Mouse (Mus musculus) embryonic facial prominence, embryonic 15.5 days (tissue): ENCODE measurements at regions not wholly inside any gene's neighbourhood (a gene's known extent, or its start where the extent isn't known, plus 50 kb on each side); places are given as distances from the start of the nearest gene placed in this dataset.
A peak's percentile ranks its signal among the peaks of the same experiment; 100 is the strongest.
"Not testable (repeated sequence)": the region's sequence is repeated elsewhere in the genome, so short reads cannot be mapped to it uniquely, and the experiment has no call there.

Source experiments
- ATAC-seq: fragments of 200-750 bp; cut with Nextera tagmentation; 2 replicates; pipeline ENCODE4 v1.8.0; 2017; ENCODE audit warnings: low read depth, moderate TSS enrichment; ENCODE audit not compliant: insufficient number of reproducible peaks, low FRiP score, low TSS enrichment
- H3K27ac ChIP-seq: fragments of 300-500 bp; sonication (generic); replicated peaks from 2 replicates; pipeline ENCODE4 v1.5.1; 2015; ENCODE audit warnings: mild to moderate bottlenecking, inconsistent platforms
- H3K27me3 ChIP-seq: fragments of 300-500 bp; sonication (generic); 2 replicates; pipeline ENCODE4 v1.6.1; 2015; ENCODE audit warnings: inconsistent platforms
- H3K36me3 ChIP-seq: fragments of 300-500 bp; sonication (generic); 2 replicates; pipeline ENCODE4 v1.6.1; 2015; ENCODE audit warnings: mild to moderate bottlenecking, inconsistent platforms
- H3K4me1 ChIP-seq: fragments of 300-500 bp; sonication (generic); 2 replicates; pipeline ENCODE4 v1.6.1; 2015; ENCODE audit warnings: inconsistent platforms
- H3K4me2 ChIP-seq: fragments of 300-500 bp; sonication (generic); replicated peaks from 2 replicates; pipeline ENCODE4 v1.6.1; 2015; ENCODE audit warnings: mild to moderate bottlenecking, inconsistent platforms
- H3K4me3 ChIP-seq: fragments of 300-500 bp; sonication (generic); replicated peaks from 2 replicates; pipeline ENCODE4 v1.5.1; 2015; ENCODE audit warnings: mild to moderate bottlenecking, inconsistent platforms
- H3K9ac ChIP-seq: fragments of 300-500 bp; sonication (generic); 2 replicates; pipeline ENCODE4 v1.6.1; 2015; ENCODE audit warnings: inconsistent platforms
- H3K9me3 ChIP-seq: fragments of 300-500 bp; sonication (generic); replicated peaks from 2 replicates; pipeline ENCODE4 v1.6.1; 2016; ENCODE audit warnings: inconsistent platforms
- WGBS: fragments of 180-500 bp; shearing (Covaris S2); methylation state at CpG from one replicate; pipeline ENCODE4 v1.1.7; 2015; 5-methylcytosine and 5-hydroxymethylcytosine counted together

DNA sequence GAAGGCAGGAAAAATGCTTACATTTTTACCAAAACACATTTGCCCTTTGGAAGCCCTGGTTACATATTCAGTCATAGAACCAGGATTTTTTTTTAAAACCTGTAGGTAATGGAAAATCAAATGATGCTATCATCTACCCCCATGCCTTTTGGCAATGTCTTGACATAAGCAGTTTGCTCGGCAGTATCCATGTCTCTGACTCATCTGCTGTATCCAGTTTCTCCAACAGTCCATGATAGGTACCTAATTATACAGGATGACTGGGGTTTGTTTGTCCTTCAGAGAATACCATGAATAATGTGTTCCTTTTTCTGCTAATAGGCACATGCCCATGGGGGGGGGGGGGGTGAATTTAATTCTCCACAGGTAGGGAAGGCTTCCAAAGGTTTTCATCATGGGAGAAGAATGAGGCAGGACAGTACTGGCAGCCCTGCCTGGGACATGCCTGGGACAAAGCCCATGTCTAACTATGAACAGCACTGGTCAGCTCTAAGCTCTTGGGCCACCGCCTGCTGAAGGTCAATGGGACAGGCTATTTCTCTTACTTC is 122.9 kb downstream of the Cand1 start:
- Histone ChIP-seq H3K27ac (no peak overlapping the region), H3K9ac (no peak overlapping the region), H3K9me3 (no peaks in the 10 kb centered on the region), H3K4me3 (no peak overlapping the region), H3K4me2 (no peak overlapping the region), H3K27me3 (no peaks in the 10 kb centered on the region), H3K36me3 (no peaks in the 10 kb centered on the region), H3K4me1 (no peaks in the 10 kb centered on the region)
- WGBS: 52% methylated on average over 2 of the region's 2 CpGs
- no peak for ATAC-seq

DNA sequence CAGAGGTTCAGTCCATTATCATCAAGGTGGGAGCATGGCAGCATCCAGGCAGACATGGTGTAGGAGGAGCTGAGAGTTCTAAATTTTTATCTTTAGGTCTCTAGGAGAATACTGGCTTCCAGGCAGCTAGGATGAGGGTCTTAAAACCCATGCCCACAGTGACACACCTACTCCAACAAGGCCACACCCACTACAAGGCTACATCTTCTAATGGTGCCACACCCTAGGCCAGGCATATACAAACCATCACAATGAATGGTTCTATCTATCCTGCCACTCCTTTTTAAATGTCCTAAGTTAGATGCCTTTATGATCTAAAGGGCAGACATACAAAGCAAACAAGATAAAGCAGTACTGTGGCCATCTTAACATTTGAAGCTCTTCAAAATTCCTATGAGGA is 124.7 kb downstream of the Cand1 start:
- not testable (repeated sequence) for H3K27me3 ChIP-seq, H3K4me1 ChIP-seq, H3K4me3 ChIP-seq, H3K36me3 ChIP-seq, ATAC-seq, H3K9me3 ChIP-seq, H3K9ac ChIP-seq, H3K27ac ChIP-seq, H3K4me2 ChIP-seq

DNA sequence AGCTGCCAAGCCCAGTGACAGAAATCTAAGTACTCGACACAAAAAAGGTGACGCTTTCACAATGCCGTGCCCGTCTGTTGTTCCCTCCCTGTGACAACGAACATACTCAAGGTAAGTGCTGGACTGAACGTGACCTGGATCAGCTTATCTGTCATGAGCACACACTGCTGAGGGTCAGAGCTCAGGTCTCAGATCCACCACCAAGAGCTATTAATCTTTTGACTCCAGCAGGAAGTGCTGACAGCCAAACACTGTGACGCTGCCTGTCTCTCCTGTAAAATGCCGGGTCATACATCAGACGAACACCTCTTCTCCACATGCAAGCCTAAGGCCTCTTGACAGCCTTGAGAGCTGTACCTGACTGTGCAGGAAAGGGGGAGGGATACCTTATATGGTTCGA is 125.2 kb downstream of the Cand1 start:
- H3K4me1 ChIP-seq: peaks cover 3% of the 10 kb centered on the region
- no peak for ATAC-seq
- no peaks in the 10 kb centered on the region for H3K9me3 ChIP-seq
- H3K27me3 ChIP-seq: no peaks in the 10 kb centered on the region
- no peak overlapping the region for H3K27ac ChIP-seq
- 57% methylated on average over 10 of the region's 10 CpGs for WGBS
- no peaks in the 10 kb centered on the region for H3K36me3 ChIP-seq
- H3K9ac ChIP-seq: no peak overlapping the region
- H3K4me2 ChIP-seq: no peak overlapping the region
- no peak overlapping the region for H3K4me3 ChIP-seq

DNA sequence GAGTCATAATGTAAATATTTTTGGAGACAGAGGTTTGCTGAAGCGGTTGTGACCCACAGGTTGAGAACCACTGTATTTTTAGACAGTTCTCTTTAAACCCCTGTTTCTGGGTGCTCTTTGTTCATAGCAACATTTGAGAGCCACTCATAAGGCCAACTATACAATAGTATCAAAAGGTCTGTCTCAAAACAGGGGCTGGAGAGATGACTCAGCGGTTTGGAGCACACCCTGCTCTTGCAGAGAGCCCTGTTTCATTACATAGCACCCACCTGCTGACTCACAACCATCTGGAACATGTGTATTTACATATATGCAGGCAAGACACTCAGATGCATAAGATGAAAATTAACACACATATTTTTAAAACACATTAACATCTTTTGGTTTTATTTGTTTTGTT is 128.0 kb downstream of the Cand1 start:
- H3K4me1 ChIP-seq: peaks cover 3% of the 10 kb centered on the region
- H3K4me2 ChIP-seq: no peak overlapping the region
- H3K9me3 ChIP-seq: no peaks in the 10 kb centered on the region
- H3K4me3 ChIP-seq: no peak overlapping the region
- H3K27ac ChIP-seq: no peak overlapping the region
- no peak for ATAC-seq
- H3K9ac ChIP-seq: no peak overlapping the region
- H3K36me3 ChIP-seq: no peaks in the 10 kb centered on the region
- H3K27me3 ChIP-seq: no peaks in the 10 kb centered on the region
- WGBS: 74% methylated on average over 2 of the region's 2 CpGs

DNA sequence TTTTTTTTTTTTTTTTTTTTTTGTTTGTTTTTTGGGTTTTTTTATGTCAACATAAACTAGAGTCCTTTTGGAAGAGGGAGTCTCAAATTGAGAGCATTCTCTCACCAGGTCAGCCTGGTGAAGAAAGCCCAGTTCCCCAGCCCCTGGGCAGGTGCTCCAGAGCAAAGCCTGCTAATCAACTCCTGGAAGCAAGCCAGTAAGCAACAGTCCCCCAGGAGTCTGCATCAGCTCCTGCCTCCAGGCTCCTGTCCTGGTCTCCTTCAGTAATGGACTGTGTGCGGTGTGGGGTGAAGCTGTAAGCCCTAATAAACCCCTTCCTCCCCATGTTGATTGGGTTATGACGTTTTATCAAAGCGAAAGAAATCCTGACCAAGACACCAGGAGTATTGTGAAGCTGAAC is 128.4 kb downstream of the Cand1 start:
- no peaks in the 10 kb centered on the region for H3K36me3 ChIP-seq
- H3K9me3 ChIP-seq: no peaks in the 10 kb centered on the region
- H3K27me3 ChIP-seq: no peaks in the 10 kb centered on the region
- no peak overlapping the region for H3K27ac ChIP-seq
- no peak overlapping the region for H3K4me2 ChIP-seq
- ATAC-seq: no peak
- no peak overlapping the region for H3K9ac ChIP-seq
- WGBS: 63% methylated on average over 3 of the region's 3 CpGs
- H3K4me3 ChIP-seq: no peak overlapping the region
- H3K4me1 ChIP-seq: peaks cover 3% of the 10 kb centered on the region

DNA sequence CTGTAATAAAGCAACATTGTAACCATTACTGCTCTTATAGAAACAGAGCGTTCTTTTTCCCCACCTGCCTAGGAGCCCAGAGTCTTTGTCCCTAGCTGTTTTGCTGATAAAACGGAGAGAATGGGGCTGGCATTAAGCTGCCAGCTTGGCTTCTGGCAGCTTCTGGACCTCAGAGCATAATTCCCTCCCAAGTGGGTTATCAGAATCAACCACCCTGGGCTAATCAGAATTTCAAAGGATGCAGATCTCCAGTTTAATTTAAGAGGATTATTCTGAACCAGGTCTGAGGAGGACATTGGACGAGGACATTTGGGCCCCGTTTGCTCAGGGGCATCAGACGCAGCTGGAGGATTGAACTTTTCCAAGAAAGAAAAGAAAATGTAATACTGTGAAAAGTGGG is 129.2 kb downstream of the Cand1 start:
- H3K4me3 ChIP-seq: no peak overlapping the region
- peaks cover 3% of the 10 kb centered on the region for H3K4me1 ChIP-seq
- no peak overlapping the region for H3K4me2 ChIP-seq
- no peaks in the 10 kb centered on the region for H3K9me3 ChIP-seq
- no peaks in the 10 kb centered on the region for H3K36me3 ChIP-seq
- no peaks in the 10 kb centered on the region for H3K27me3 ChIP-seq
- WGBS: 38% methylated on average over 5 of the region's 5 CpGs
- no peak for ATAC-seq
- no peak overlapping the region for H3K9ac ChIP-seq
- no peak overlapping the region for H3K27ac ChIP-seq

DNA sequence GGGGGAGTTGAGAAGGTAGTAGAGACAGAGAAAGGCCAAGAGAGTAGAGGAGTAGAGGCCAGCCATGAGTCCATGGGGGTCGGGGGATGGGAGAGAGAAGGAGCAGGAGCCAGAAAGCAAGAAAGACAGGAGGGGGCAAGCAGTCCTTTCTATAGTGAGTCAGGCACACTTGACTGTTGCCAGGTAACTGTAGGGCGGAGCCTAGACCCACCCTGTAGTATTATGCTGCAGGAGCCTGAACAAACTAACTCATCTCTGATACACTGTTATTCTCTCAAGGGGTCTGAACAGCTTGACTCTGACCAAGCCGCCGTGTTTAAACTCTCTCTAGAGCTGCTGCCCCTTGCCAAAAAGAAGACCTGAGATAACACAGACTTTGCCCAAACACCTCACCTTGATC is 130.6 kb downstream of the Cand1 start:
- Histone ChIP-seq H3K4me2 (no peak overlapping the region), H3K36me3 (no peaks in the 10 kb centered on the region), H3K9me3 (no peaks in the 10 kb centered on the region), H3K9ac (no peak overlapping the region), H3K4me3 (no peak overlapping the region), H3K27ac (no peak overlapping the region), H3K4me1 (peaks cover 3% of the 10 kb centered on the region), H3K27me3 (no peaks in the 10 kb centered on the region)
- ATAC-seq: no peak
- 79% methylated on average over 4 of the region's 4 CpGs for WGBS

DNA sequence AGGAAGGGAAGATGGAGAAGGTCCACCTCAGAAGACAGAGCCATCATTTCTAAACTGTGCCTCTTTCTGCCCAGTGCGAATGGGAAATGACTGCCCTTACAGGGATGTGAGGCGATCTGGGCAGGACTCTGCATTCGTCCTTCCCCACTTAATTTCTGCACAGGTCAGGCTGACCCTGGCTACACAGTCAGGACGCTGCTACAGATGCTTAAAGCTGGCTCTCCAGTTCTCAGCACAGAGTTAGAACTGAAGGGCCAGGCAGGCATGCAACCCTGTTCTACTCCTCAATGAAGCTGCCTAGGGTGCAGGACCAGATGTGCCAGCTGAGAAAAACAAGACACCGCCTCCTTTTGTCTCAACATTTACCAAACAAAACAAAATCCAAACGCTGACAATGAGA is 132.1 kb downstream of the Cand1 start:
- 51% methylated on average over 6 of the region's 6 CpGs for WGBS
- no peaks in the 10 kb centered on the region for H3K27me3 ChIP-seq
- no peak overlapping the region for H3K4me2 ChIP-seq
- no peaks in the 10 kb centered on the region for H3K36me3 ChIP-seq
- H3K9me3 ChIP-seq: 0 out of 2 replicates have a peak, but pooled peaks cover 4% of the 10 kb centered on the region
- H3K4me1 ChIP-seq: peaks cover 3% of the 10 kb centered on the region
- H3K4me3 ChIP-seq: no peak overlapping the region
- H3K9ac ChIP-seq: no peak overlapping the region
- ATAC-seq: no peak
- H3K27ac ChIP-seq: no peak overlapping the region

DNA sequence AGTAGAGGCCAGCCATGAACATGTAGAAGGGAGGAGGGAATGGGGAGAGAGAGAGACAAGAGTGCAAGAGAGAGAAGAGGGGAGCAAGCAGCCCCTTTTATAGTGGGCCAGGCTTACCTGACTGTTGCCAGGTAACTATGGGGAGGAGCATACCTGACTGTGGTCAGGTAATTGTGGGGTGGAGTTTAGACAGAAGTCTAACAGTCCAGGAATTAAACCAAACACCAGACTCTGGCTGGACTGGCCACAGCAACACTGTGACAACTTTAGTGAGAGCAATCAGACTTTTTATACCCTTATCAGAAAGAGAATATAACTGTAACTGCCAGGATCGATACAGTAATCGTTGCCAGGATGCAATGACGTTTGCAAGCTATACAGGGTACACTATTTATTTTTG is 133.8 kb downstream of the Cand1 start:
- no peaks in the 10 kb centered on the region for H3K36me3 ChIP-seq
- H3K4me1 ChIP-seq: no peaks in the 10 kb centered on the region
- 82% methylated on average over 3 of the region's 3 CpGs for WGBS
- H3K27ac ChIP-seq: no peak overlapping the region
- no peak overlapping the region for H3K4me3 ChIP-seq
- no peaks in the 10 kb centered on the region for H3K27me3 ChIP-seq
- ATAC-seq: no peak
- no peak overlapping the region for H3K9ac ChIP-seq
- H3K4me2 ChIP-seq: no peak overlapping the region
- H3K9me3 ChIP-seq: peaks cover 4% of the 10 kb centered on the region; the same call in 1 of the 2 replicates

DNA sequence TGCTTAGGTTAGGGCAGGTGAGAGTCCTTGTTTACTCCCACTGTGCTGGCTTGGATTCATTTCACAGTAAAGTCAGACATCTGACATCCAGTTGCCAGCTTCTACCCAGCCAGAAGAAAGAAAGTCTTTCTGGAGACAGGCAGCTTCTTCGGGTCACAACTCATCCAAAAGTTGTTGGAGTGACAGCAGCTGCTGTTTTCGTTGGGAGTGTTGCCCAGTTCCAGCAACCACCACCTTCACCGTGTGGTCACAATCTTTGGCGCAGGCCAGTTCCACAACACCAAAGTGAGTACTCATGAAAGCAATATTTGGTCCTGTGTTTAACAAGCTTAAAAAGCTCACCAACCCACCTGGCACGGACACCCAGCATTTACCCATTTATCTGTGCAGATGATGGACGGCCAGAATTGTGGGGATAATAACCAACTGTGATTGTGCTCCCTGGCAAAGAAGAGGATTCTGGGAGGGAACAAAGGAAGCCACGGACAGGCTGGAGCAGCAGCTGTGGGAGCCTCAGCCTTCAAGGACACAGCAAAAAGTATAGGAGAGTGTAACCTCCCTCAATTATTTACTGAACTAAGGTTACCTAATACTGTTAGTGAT is 134.5 kb downstream of the Cand1 start:
- Histone ChIP-seq H3K36me3 (no peaks in the 10 kb centered on the region), H3K4me3 (no peak overlapping the region), H3K4me1 (no peaks in the 10 kb centered on the region), H3K27ac (no peak overlapping the region), H3K27me3 (no peaks in the 10 kb centered on the region), H3K9me3 (peaks cover 4% of the 10 kb centered on the region; the same call in 1 of the 2 replicates), H3K4me2 (no peak overlapping the region), H3K9ac (no peak overlapping the region)
- 61% methylated on average over 7 of the region's 7 CpGs for WGBS
- 0 out of 2 replicates have a peak, but pooled peaks have one; percentile 45 for ATAC-seq

DNA sequence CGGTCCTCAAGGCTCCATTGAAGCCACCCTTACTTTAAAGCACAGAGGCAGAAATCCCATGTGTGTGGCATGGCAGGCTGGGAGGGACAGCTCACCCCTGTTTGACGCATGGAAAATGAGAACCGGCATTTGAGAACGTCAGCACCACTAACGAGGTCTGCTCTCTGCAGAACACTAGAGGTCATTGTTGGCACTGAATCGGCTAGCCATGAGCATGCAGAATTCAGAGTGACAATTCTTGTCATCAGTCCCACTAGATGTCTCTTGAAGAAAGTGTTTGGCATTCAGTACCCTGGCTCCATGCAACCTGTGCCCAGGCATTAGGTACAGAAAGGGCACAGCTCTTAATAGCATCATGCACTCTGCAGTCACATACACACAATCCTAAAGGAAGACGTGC is 139.3 kb downstream of the Cand1 start:
- ATAC-seq: no peak
- Histone ChIP-seq H3K4me3 (no peak overlapping the region), H3K36me3 (no peaks in the 10 kb centered on the region), H3K27ac (no peak overlapping the region), H3K9me3 (peaks cover 4% of the 10 kb centered on the region; the same call in 1 of the 2 replicates), H3K4me1 (no peaks in the 10 kb centered on the region), H3K9ac (no peak overlapping the region), H3K4me2 (no peak overlapping the region), H3K27me3 (no peaks in the 10 kb centered on the region)
- WGBS: 26% methylated on average over 7 of the region's 7 CpGs

DNA sequence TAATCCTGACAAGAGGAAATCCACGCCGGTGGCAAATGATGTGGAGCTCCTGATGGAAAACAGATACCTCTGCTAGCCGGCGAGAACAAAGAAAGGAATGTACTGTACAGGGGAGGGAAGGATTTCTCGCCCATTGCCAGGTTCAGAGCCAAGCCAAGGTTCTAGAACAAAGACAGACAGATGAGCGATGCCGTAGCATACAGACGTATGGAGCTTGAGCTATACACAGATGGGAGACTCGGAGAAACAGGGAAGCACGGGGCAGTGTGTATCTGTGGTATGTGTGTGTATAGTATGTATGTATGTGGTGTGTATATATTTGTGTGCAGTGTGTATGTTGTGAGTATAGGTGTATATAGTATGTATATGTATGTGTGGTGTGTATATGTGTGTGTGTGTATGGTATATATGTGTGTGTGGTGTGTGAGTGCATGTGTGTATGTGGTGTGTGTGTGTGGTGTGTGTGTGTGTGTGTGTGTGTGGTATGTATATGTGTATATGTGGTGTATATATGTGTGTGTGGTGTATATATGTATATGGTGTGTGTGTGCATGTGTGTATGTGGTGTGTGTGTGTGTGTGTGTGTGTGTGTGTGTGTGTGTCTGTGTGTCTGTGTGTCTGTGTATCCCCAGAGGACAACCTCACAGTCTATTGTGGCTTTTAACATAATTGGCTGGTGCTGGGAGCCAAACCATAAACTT is 140.6 kb downstream of the Cand1 start:
- H3K4me1 ChIP-seq: no peaks in the 10 kb centered on the region
- H3K4me2 ChIP-seq: no peak overlapping the region
- no peak overlapping the region for H3K9ac ChIP-seq
- peak; percentile 30; the same call in 1 of the 2 replicates for ATAC-seq
- no peaks in the 10 kb centered on the region for H3K36me3 ChIP-seq
- H3K27ac ChIP-seq: no peak overlapping the region
- H3K27me3 ChIP-seq: no peaks in the 10 kb centered on the region
- 18% methylated on average over 10 of the region's 10 CpGs for WGBS
- peaks cover 4% of the 10 kb centered on the region; the same call in 1 of the 2 replicates for H3K9me3 ChIP-seq
- no peak overlapping the region for H3K4me3 ChIP-seq
